Mouse (Mus musculus): ENCODE measurements around the gene Fgf22. TPM values are rescaled to one million over a fixed set of nuclear protein-coding genes. Genes with fewer than 3 reads are reported as not detected.

Fgf22 gene
- polyA plus RNA-seq, 1 experiment: 11.1 TPM

DNA sequence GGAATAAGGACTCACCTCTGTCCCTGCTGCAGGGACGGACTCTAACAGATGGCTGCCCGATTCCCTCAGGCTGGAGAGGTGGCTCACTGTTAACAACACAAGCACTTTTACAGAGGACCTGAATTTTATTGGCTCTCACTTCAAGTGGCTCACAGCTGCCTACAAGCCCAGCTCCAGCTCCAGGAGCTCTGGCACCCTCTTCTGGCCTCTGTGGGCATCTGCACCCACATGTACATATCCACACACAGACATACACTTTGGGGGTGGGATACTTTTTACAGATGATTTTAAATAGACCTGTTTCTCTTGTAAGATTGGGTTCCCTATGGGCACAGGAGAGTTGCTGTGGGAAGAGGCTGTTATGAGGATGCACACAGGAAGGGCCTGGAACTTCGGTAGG is 17.4 kb downstream of the Fgf22 start:
- TF ChIP-seq POLR2A (IDR thresholded peaks at IDR 0.05; ENCODE audit: borderline replicate concordance, insufficient read depth, low read length) (no peak), CTCF (IDR thresholded peaks at IDR 0.05; ENCODE audit: borderline replicate concordance, insufficient read depth, low read depth, low read length) (no peak)
- Histone ChIP-seq H3K4me3 (replicated peaks; ENCODE audit: insufficient read depth, low read depth, low read length) (no peak overlapping the region), H3K27ac (ENCODE audit: insufficient read depth, low read length) (no peak overlapping the region), H3K4me1 (ENCODE audit: control insufficient read depth, insufficient read depth, low read length) (no peaks in the 10 kb centered on the region), H3K27me3 (ENCODE audit: control insufficient read depth, insufficient read depth, low read length) (no peaks in the 10 kb centered on the region)
- 88% methylated on average over 3 of the region's 3 CpGs for WGBS
- DNase-seq: no peak

DNA sequence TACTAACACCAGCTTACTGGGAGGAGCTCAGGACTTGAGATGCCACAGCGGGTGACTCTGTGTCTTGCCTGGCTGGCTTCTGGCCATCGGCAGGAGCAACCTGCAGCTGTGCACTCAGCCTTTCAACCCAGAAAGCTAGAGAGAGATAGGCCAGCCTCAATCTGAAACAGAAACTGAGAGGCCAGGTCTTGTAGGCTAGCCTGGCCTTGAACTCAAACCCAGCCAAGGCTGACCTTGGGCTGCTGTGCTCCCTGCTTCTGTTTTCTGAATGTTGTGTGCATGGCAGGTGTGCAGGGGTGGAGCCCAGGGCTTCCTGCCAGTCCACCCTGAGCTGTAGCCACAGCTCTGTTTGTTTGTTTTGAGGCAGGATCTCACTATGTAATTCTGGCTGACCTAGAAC is 18.3 kb downstream of the Fgf22 start:
- no peak for DNase-seq
- Histone ChIP-seq H3K27me3 (ENCODE audit: control insufficient read depth, insufficient read depth, low read length) (no peaks in the 10 kb centered on the region), H3K4me3 (replicated peaks; ENCODE audit: insufficient read depth, low read depth, low read length) (no peak overlapping the region), H3K27ac (ENCODE audit: insufficient read depth, low read length) (no peak overlapping the region), H3K4me1 (ENCODE audit: control insufficient read depth, insufficient read depth, low read length) (no peaks in the 10 kb centered on the region)
- 52% methylated on average over 2 of the region's 2 CpGs for WGBS
- TF ChIP-seq POLR2A (IDR thresholded peaks at IDR 0.05; ENCODE audit: borderline replicate concordance, insufficient read depth, low read length): no peak
- no peak for TF ChIP-seq CTCF (IDR thresholded peaks at IDR 0.05; ENCODE audit: borderline replicate concordance, insufficient read depth, low read depth, low read length)

DNA sequence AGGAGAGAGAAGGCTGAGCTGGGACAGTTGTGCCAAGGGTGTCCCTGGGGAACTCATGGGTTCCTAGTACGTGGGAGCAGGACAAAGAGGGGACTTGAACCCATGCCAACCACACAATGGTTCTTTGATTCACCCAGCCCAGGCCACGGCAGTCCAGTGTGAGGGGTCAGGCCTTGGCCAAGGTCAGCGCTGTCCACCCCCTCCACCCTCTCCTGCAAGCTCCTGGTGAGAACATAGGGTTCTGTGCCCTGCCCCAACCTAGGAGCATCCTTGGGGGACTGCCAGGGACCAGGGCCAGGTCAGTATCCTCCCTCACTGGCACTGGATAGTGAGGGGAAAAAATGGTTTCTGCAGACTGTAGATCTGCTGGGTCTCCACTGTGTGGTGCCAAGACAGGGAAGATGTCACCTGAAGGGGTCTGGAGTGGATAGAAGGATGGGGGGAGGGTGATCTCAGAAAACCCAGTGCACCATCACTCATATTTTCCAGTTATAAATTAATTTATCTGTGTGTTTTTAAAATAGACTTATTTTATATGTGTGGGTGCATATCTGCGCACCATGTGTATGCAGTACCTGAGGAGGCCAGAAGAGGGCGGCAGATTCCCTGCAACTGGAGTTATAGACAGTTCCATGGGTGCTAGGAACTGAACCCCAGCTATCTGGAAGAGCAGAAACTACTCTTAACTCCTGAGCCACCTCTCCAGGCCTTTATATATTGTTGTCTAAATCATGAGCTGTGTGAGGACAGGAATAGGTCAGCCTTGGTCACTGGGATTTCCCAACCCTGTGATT is 19.8 kb downstream of the Fgf22 start:
- H3K4me3 ChIP-seq (replicated peaks; ENCODE audit: insufficient read depth, low read depth, low read length): no peak overlapping the region
- WGBS: 45% methylated on average over 5 of the region's 5 CpGs

DNA sequence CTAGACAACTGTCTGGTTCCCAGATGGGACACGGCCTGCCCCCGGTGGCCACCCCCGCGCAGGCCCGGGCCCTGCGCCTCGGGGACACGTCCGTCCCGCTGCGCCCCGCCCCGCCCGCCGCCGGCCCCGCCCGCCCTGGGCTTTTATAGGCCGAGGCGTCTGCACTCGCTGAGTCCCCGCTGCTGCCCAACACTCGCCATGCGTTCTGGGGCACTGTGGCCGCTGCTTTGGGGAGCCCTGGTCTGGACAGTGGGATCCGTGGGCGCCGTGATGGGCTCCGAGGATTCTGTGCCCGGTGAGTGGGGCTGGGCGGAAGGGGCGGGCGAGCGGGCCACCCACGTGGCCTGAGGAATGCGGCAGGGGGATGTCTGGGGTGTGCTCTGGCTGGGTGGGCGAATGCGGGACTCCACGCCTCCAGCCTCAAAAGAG is 22.2 kb downstream of the Fgf22 start, which contains the start of gene Fstl3:
TSS of gene Fstl3 (plus strand) at position 170 of the 429 bp plus-strand sequence.
- no peaks in the 10 kb centered on the region for H3K27me3 ChIP-seq (ENCODE audit: control insufficient read depth, insufficient read depth, low read length)
- no peak within 1 kb of the TSS for H3K27ac ChIP-seq (ENCODE audit: insufficient read depth, low read length)
- no peak within 1 kb of the TSS for H3K4me3 ChIP-seq (replicated peaks; ENCODE audit: insufficient read depth, low read depth, low read length)
- DNase-seq: no peak
- WGBS: 9% methylated on average over 39 of the region's 39 CpGs
- TF ChIP-seq POLR2A (IDR thresholded peaks at IDR 0.05; ENCODE audit: borderline replicate concordance, insufficient read depth, low read length): no peak
- no peak for TF ChIP-seq CTCF (IDR thresholded peaks at IDR 0.05; ENCODE audit: borderline replicate concordance, insufficient read depth, low read depth, low read length)
- peaks cover 5% of the 10 kb centered on the region for H3K4me1 ChIP-seq (ENCODE audit: control insufficient read depth, insufficient read depth, low read length)

More for the DNA sequence above, 19.8 kb downstream of the Fgf22 start:
- no peak for DNase-seq
- H3K4me1 ChIP-seq (ENCODE audit: control insufficient read depth, insufficient read depth, low read length): no peaks in the 10 kb centered on the region
- no peak for TF ChIP-seq POLR2A (IDR thresholded peaks at IDR 0.05; ENCODE audit: borderline replicate concordance, insufficient read depth, low read length)
- no peak for TF ChIP-seq CTCF (IDR thresholded peaks at IDR 0.05; ENCODE audit: borderline replicate concordance, insufficient read depth, low read depth, low read length)
- no peaks in the 10 kb centered on the region for H3K27me3 ChIP-seq (ENCODE audit: control insufficient read depth, insufficient read depth, low read length)
- no peak overlapping the region for H3K27ac ChIP-seq (ENCODE audit: insufficient read depth, low read length)

DNA sequence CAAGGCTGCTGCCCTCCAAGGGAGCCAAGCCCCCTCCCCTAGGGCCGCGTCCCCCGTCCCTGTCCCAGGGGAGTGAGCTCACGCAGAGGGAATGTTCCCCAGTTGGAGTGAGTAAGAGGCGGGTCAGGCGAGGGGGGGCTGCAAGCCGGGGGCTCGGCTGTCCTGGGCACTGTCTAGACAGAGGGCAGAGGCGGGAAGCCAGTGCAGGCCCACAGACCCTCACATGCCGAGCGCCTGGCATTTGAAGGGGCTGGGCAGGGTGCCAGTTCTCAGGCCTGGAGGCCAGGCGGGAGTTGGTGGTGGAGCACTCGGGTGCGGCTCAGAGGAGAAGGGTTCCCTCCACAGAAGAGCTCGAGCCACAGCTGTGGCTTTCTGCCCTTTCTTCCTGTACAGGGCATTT is 23.1 kb downstream of the Fgf22 start:
- no peaks in the 10 kb centered on the region for H3K27me3 ChIP-seq (ENCODE audit: control insufficient read depth, insufficient read depth, low read length)
- no peak overlapping the region for H3K27ac ChIP-seq (ENCODE audit: insufficient read depth, low read length)
- WGBS: 28% methylated on average over 15 of the region's 15 CpGs
- no peak overlapping the region for H3K4me3 ChIP-seq (replicated peaks; ENCODE audit: insufficient read depth, low read depth, low read length)
- H3K4me1 ChIP-seq (ENCODE audit: control insufficient read depth, insufficient read depth, low read length): peaks cover 5% of the 10 kb centered on the region
- TF ChIP-seq CTCF (IDR thresholded peaks at IDR 0.05; ENCODE audit: borderline replicate concordance, insufficient read depth, low read depth, low read length): no peak
- TF ChIP-seq POLR2A (IDR thresholded peaks at IDR 0.05; ENCODE audit: borderline replicate concordance, insufficient read depth, low read length): no peak
- DNase-seq: no peak

DNA sequence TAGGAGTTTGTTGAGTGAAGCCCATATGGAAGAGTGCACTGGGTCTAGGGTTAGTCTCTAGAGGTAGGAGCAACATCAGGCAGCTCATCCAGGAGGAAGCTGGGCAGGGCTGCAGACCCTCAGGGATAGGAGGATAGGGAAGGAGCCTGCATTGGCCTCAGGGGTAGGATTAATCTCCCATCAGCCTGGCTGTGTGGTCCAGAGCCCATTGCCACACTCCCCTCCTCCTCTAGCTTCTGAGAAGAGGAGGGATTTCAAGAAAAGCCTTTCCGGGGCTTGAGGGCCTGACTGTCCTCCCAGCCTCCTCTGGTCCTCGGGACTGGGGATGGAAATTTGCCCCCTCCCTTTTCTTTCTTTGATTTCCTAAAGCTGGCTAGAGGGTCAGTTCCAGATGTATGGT is 24.3 kb downstream of the Fgf22 start:
- no peaks in the 10 kb centered on the region for H3K27me3 ChIP-seq (ENCODE audit: control insufficient read depth, insufficient read depth, low read length)
- H3K27ac ChIP-seq (ENCODE audit: insufficient read depth, low read length): no peak overlapping the region
- peaks cover 6% of the 10 kb centered on the region for H3K4me1 ChIP-seq (ENCODE audit: control insufficient read depth, insufficient read depth, low read length)
- WGBS: 37% methylated on average over 2 of the region's 2 CpGs
- no peak for TF ChIP-seq POLR2A (IDR thresholded peaks at IDR 0.05; ENCODE audit: borderline replicate concordance, insufficient read depth, low read length)
- no peak for TF ChIP-seq CTCF (IDR thresholded peaks at IDR 0.05; ENCODE audit: borderline replicate concordance, insufficient read depth, low read depth, low read length)
- no peak overlapping the region for H3K4me3 ChIP-seq (replicated peaks; ENCODE audit: insufficient read depth, low read depth, low read length)
- DNase-seq: no peak

GRCm38 (mm10) chr10:79779784-79780663 is 25.1 kb downstream of the Fgf22 start:
- Histone ChIP-seq H3K4me3 (replicated peaks; ENCODE audit: insufficient read depth, low read depth, low read length) (peak overlapping the region; percentile 72), H3K4me1 (ENCODE audit: control insufficient read depth, insufficient read depth, low read length) (peaks cover 10% of the 10 kb centered on the region), H3K27ac (ENCODE audit: insufficient read depth, low read length) (no peak overlapping the region), H3K27me3 (ENCODE audit: control insufficient read depth, insufficient read depth, low read length) (no peaks in the 10 kb centered on the region)
- TF ChIP-seq CTCF (IDR thresholded peaks at IDR 0.05; ENCODE audit: borderline replicate concordance, insufficient read depth, low read depth, low read length): peak; percentile 79
- no peak for TF ChIP-seq POLR2A (IDR thresholded peaks at IDR 0.05; ENCODE audit: borderline replicate concordance, insufficient read depth, low read length)
- DNase-seq: peak; percentile 97
- WGBS: 2% methylated on average over 55 of the region's 55 CpGs

Measured in cerebellum, adult 2 months (tissue).